Mouse (Mus musculus): ENCODE measurements at regions not wholly inside any gene's neighbourhood (a gene's known extent, or its start where the extent isn't known, plus 50 kb on each side); places are given as distances from the start of the nearest gene placed in this dataset.

DNA sequence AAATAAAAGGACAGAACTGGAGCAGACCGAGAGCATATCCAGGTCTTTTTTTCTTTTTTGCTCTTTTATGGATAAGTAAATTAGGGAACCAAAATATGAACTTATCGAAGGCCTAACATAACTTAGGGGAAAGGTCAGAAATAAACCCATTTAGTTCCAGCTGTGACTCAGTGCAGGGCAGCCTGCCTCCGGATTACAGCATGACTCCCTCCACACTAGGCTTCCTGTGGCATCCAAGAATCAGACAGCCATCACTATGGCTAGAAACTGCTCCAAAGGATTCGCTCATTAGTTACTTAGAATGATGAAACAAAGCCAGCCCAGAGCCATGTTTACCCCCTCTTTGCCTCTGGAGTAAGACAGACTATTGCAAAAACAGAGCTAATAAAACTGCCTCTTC is 116.6 kb upstream of the Six2 start:
- TF ChIP-seq EP300 (IDR thresholded peaks at IDR 0.05) (no peak), CTCF (IDR thresholded peaks at IDR 0.05) (no peak)

Measured in lung, postnatal 0 days (tissue).